Mouse (Mus musculus) intestine, postnatal 0 days (tissue): ENCODE measurements around the gene Hspe1. TPM values are rescaled to one million over a fixed set of nuclear protein-coding genes. Genes with fewer than 3 reads are reported as not detected.

ENCODE experiments used
- ATAC-seq: fragments of 200-750 bp; cut with Nextera tagmentation; 2 replicates; pipeline ENCODE4 v1.8.0; 2017; ENCODE audit warnings: mild to moderate bottlenecking, moderate TSS enrichment, moderate library complexity
- H3K27ac ChIP-seq: fragments of 300-500 bp; sonication (generic); 2 replicates; pipeline ENCODE4 v1.5.1; 2014; ENCODE audit warnings: mild to moderate bottlenecking, low read depth, low read length, moderate library complexity
- H3K27me3 ChIP-seq: fragments of 300-500 bp; sonication (generic); replicated peaks from 2 replicates; pipeline ENCODE4 v1.6.1; 2014; ENCODE audit warnings: low read length, mixed read lengths; ENCODE audit not compliant: control insufficient read depth, insufficient read depth
- H3K36me3 ChIP-seq: fragments of 300-500 bp; sonication (generic); 2 replicates; pipeline ENCODE4 v1.6.1; 2014; ENCODE audit warnings: mild to moderate bottlenecking, moderate library complexity; ENCODE audit not compliant: control insufficient read depth, insufficient read depth
- H3K4me1 ChIP-seq: fragments of 300-500 bp; sonication (generic); replicated peaks from 2 replicates; pipeline ENCODE4 v1.6.1; 2014; ENCODE audit warnings: antibody characterized with exemption, low read length, mixed read lengths; ENCODE audit not compliant: control insufficient read depth, insufficient read depth
- H3K4me2 ChIP-seq: fragments of 300-500 bp; sonication (generic); replicated peaks from 2 replicates; pipeline ENCODE4 v1.6.1; 2014; ENCODE audit warnings: low read depth, mild to moderate bottlenecking, moderate library complexity
- H3K4me3 ChIP-seq: fragments of 300-500 bp; sonication (generic); 2 replicates; pipeline ENCODE4 v1.5.1; 2014; ENCODE audit warnings: low read depth, low read length
- H3K9ac ChIP-seq: fragments of 300-500 bp; sonication (generic); 2 replicates; pipeline ENCODE4 v1.6.1; 2014; ENCODE audit warnings: mild to moderate bottlenecking, low read depth, low read length
- H3K9me3 ChIP-seq: fragments of 300-500 bp; sonication (generic); 2 replicates; pipeline ENCODE4 v1.6.1; 2016; ENCODE audit warnings: mixed run types; ENCODE audit not compliant: control insufficient read depth
- CTCF ChIP-seq: sonication (generic); IDR thresholded peaks from 2 replicates; pipeline ENCODE4 v1.5.1; 2016; ENCODE audit warnings: low read depth, mild to moderate bottlenecking, control low read depth, antibody characterized with exemption, moderate library complexity
- WGBS: fragments of 180-500 bp; shearing (Covaris S2); extraction: QIAGEN DNeasy Blood & Tissue Kit; methylation state at CpG from one replicate; pipeline ENCODE4 v1.1.7; 2014; 5-methylcytosine and 5-hydroxymethylcytosine counted together
- polyA plus RNA-seq: library from polyadenylated mRNA; unstranded; fragments of >200 nt; fragmentation: Nextera tagmentation; extraction: Ambion mirVana; gene quantifications from 2 replicates; pipeline ENCODE4 v1.2.1, GENCODE M21; 2015

The Hspe1 gene
- polyA plus RNA-seq, 1 experiment from 2014 or later: 395 TPM

DNA sequence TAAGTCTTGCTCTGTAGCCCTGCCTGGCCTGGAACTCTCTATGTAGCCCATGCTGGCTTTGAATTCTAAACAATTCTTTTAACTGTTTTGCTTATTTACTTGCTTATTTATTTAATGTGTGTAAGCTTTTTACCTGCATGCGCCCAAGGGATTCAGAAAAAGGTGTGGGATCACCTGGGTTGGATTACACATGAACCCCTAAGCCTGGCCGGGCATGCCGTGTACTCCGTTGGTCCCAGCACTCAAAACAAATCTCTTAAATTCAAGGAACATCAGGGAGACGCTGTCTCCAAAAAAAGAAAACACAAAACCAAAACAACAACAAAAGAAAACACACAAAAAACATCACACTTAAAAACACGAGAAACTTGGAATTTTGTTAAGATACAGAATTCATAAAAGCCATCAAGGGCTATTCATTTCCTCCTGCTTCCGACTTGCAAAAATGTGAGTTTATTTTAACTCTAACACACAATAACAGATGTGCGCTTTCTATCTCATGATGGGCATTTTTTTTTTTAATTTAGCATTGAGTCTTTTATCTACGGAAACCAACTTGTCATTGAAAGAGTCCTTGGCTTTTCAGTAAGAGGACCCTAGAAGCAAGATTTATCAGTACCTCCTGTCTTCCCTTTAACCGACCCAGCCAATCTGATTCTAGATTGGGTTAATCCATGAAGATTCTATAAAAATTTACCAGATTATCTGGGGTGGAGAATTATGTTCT, 42.4 kb downstream of the Hspe1 start:
- no peak for TF ChIP-seq CTCF
- 0 out of 2 replicates have a peak, but pooled peaks cover 4% of the 10 kb centered on the region for H3K4me1 ChIP-seq
- peak overlapping the region; percentile 70 for H3K4me2 ChIP-seq
- H3K9ac ChIP-seq: peak overlapping the region; percentile 12
- ATAC-seq: no peak
- no peaks in the 10 kb centered on the region for H3K9me3 ChIP-seq
- no peaks in the 10 kb centered on the region for H3K36me3 ChIP-seq
- no peaks in the 10 kb centered on the region for H3K27me3 ChIP-seq
- H3K27ac ChIP-seq: peak overlapping the region; percentile 58; the same call in 1 of the 2 replicates
- WGBS: 60% methylated on average over 10 of the region's 10 CpGs
- H3K4me3 ChIP-seq: peak overlapping the region; percentile 94

DNA sequence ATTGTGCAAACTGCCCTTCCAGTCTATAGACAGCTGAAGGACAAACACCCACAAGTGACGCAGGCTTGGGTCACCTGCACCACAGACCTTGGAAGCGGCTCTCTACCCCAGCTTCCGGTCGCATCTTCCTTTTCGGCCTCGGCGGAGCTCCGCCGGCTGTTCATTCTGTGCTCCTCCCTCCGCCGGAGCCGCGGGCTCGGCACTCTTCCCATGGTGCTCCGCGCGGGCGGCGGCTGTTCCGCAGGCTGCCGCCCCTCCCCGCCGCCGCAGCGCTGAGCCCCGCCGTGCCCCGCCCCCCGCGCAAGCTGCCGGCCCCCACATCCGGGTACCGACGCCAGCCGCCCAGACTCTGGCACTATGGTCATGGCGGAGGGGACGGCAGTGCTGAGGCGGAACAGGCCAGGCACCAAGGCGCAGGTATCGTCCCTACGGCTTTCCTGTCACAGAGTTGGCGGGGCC, 43.0 kb downstream of the Hspe1 start, which contains the start of gene Mob4:
Mob4 (plus strand) TSS at position 289 of the 459 bp plus-strand sequence.
- Histone ChIP-seq H3K9ac (peak within 1 kb of the TSS; percentile 100), H3K4me2 (peak within 1 kb of the TSS; percentile 70), H3K27me3 (no peaks in the 10 kb centered on the region), H3K36me3 (no peaks in the 10 kb centered on the region; the same call in 1 of the 2 replicates), H3K27ac (peak within 1 kb of the TSS; percentile 99), H3K4me3 (peak within 1 kb of the TSS; percentile 94), H3K9me3 (no peaks in the 10 kb centered on the region), H3K4me1 (0 out of 2 replicates have a peak, but pooled peaks cover 4% of the 10 kb centered on the region)
- WGBS: under 1% methylated on average over 41 of the region's 42 CpGs
- ATAC-seq: peak; percentile 97
- no peak for TF ChIP-seq CTCF

GRCm38 (mm10) chr1:55131424-55132014, 43.6 kb downstream of the Hspe1 start:
- TF ChIP-seq CTCF: no peak
- Histone ChIP-seq H3K27ac (peak overlapping the region; percentile 99), H3K4me2 (peak overlapping the region; percentile 70), H3K9me3 (no peaks in the 10 kb centered on the region), H3K4me1 (0 out of 2 replicates have a peak, but pooled peaks cover 4% of the 10 kb centered on the region), H3K27me3 (no peaks in the 10 kb centered on the region), H3K9ac (peak overlapping the region; percentile 100), H3K36me3 (no peaks in the 10 kb centered on the region; the same call in 1 of the 2 replicates), H3K4me3 (peak overlapping the region; percentile 94)
- ATAC-seq: peak; percentile 78
- 0% methylated on average over 46 of the region's 47 CpGs for WGBS

- H3K9ac ChIP-seq: peak overlapping the region; percentile 100; the same call in 1 of the 2 replicates
- peaks cover 3% of the 10 kb centered on the region; the same call in 1 of the 2 replicates for H3K36me3 ChIP-seq
- TF ChIP-seq CTCF: no peak
- 41% methylated on average over 4 of the region's 4 CpGs for WGBS
- no peak for ATAC-seq
- H3K4me3 ChIP-seq: peak overlapping the region; percentile 94
- H3K27ac ChIP-seq: no peak overlapping the region
- H3K9me3 ChIP-seq: no peaks in the 10 kb centered on the region
- H3K4me2 ChIP-seq: peak overlapping the region; percentile 70
- 0 out of 2 replicates have a peak, but pooled peaks cover 4% of the 10 kb centered on the region for H3K4me1 ChIP-seq
- no peaks in the 10 kb centered on the region for H3K27me3 ChIP-seq
These were observed 44.4 kb downstream of the Hspe1 start for GRCm38 (mm10) chr1:55132308-55132707.

DNA sequence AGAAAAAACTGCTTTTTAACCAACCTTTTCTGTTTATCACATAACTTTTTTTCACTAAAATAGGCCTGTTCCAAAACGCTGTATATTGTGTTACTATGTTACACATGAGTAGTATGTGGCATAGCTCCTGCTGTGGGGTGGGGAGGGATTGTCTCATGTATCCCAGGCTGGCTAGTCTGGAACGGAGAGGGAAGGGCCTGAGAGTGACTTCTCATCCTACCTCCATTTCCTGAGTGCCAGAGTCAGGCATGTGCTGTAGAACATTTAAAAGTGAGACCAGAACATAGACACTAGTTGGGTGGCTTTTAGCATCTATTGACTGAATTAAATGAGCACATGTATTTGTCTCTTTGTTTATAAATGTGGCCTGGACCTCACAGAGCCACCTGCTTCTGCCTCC, 45.2 kb downstream of the Hspe1 start:
- ATAC-seq: no peak
- peak overlapping the region; percentile 38 for H3K4me2 ChIP-seq

GRCm38 (mm10) chr1:55134301-55134700, 46.4 kb downstream of the Hspe1 start:
- TF ChIP-seq CTCF: no peak

More for the DNA sequence above, 45.2 kb downstream of the Hspe1 start:
- no peak overlapping the region for H3K9ac ChIP-seq
- H3K36me3 ChIP-seq: peaks cover 7% of the 10 kb centered on the region; the same call in 1 of the 2 replicates
- H3K4me1 ChIP-seq: 0 out of 2 replicates have a peak, but pooled peaks cover 4% of the 10 kb centered on the region
- H3K27ac ChIP-seq: no peak overlapping the region
- H3K9me3 ChIP-seq: no peaks in the 10 kb centered on the region
- H3K4me3 ChIP-seq: no peak overlapping the region
- no peaks in the 10 kb centered on the region for H3K27me3 ChIP-seq
- 41% methylated on average over 2 of the region's 2 CpGs for WGBS
- no peak for TF ChIP-seq CTCF

More at GRCm38 (mm10) chr1:55134301-55134700, 46.4 kb downstream of the Hspe1 start:
- H3K36me3 ChIP-seq: peaks cover 7% of the 10 kb centered on the region; the same call in 1 of the 2 replicates
- H3K4me1 ChIP-seq: 0 out of 2 replicates have a peak, but pooled peaks cover 4% of the 10 kb centered on the region
- H3K4me3 ChIP-seq: no peak overlapping the region
- no peak overlapping the region for H3K9ac ChIP-seq
- no peak overlapping the region for H3K4me2 ChIP-seq
- WGBS: 96% methylated on average over 3 of the region's 3 CpGs
- no peaks in the 10 kb centered on the region for H3K9me3 ChIP-seq
- no peak overlapping the region for H3K27ac ChIP-seq
- ATAC-seq: no peak
- no peaks in the 10 kb centered on the region for H3K27me3 ChIP-seq
